Mouse (Mus musculus): Measurements from ENCODE around the gene F10. TPM values are rescaled to one million over a fixed set of nuclear protein-coding genes. Genes with fewer than 3 reads are reported as not detected.

The F10 gene
- 1 to 10 TPM in 1 of 4 experiments, under 1 TPM in 3; 0.35 to 5.7 (median 0.47) TPM for total RNA-seq (2022)

- DNase-seq (ENCODE audit: low spot score), result no peak
These were observed at the start of gene F10 for GRCm38 (mm10) chr8:13037015-13037414. Gene F10, plus strand, starts transcription at chr8:13037308.

- DNase-seq (ENCODE audit: low spot score), result no peak
These were observed 49.5 kb upstream of the F10 start for GRCm38 (mm10) chr8:12987571-12987970.

GRCm38 (mm10) chr8:12988722-12989430, 48.2 kb upstream of the F10 start:
- DNase-seq (ENCODE audit: low spot score), result no peak

- DNase-seq (ENCODE audit: low spot score), result no peak
These were observed 45.7 kb upstream of the F10 start for GRCm38 (mm10) chr8:12991411-12991810.

- no peak for DNase-seq (ENCODE audit: low spot score)
These were observed 42.6 kb upstream of the F10 start for GRCm38 (mm10) chr8:12994468-12994867.

GRCm38 (mm10) chr8:12995481-12995880, 41.6 kb upstream of the F10 start:
- DNase-seq (ENCODE audit: low spot score), result no peak

GRCm38 (mm10) chr8:12996831-12997275, 40.3 kb upstream of the F10 start:
- no peak for DNase-seq (ENCODE audit: low spot score)

- no peak for DNase-seq (ENCODE audit: low spot score)
These were observed 38.8 kb upstream of the F10 start for GRCm38 (mm10) chr8:12998331-12998730.

GRCm38 (mm10) chr8:12999793-13000192, 37.3 kb upstream of the F10 start:
- DNase-seq (ENCODE audit: low spot score), result no peak

GRCm38 (mm10) chr8:13007458-13007857, 29.6 kb upstream of the F10 start:
- DNase-seq (ENCODE audit: low spot score), result no peak

- no peak for DNase-seq (ENCODE audit: low spot score)
These were observed 26.8 kb upstream of the F10 start for GRCm38 (mm10) chr8:13010313-13010712.

- DNase-seq (ENCODE audit: low spot score), result no peak
These were observed 17.5 kb upstream of the F10 start for GRCm38 (mm10) chr8:13019560-13019959.

- no peak for DNase-seq (ENCODE audit: low spot score)
These were observed 15.3 kb upstream of the F10 start for GRCm38 (mm10) chr8:13021830-13022229.

- DNase-seq (ENCODE audit: low spot score), result no peak
These were observed 11.5 kb upstream of the F10 start, which contains the start of gene F7 for GRCm38 (mm10) chr8:13025487-13026224. Gene F7, plus strand, starts transcription at chr8:13026034.

- DNase-seq (ENCODE audit: low spot score), result no peak
These were observed 9.5 kb upstream of the F10 start for GRCm38 (mm10) chr8:13027615-13028014.

- no peak for DNase-seq (ENCODE audit: low spot score)
These were observed 8.6 kb upstream of the F10 start for GRCm38 (mm10) chr8:13028482-13028881.

GRCm38 (mm10) chr8:13036346-13036812, 729 bp upstream of the F10 start:
- DNase-seq (ENCODE audit: low spot score), result no peak

- no peak for DNase-seq (ENCODE audit: low spot score)
These were observed 461 bp downstream of the F10 start for GRCm38 (mm10) chr8:13037569-13037968.

GRCm38 (mm10) chr8:13039054-13039453, 1.9 kb downstream of the F10 start:
- no peak for DNase-seq (ENCODE audit: low spot score)

- no peak for DNase-seq (ENCODE audit: low spot score)
These were observed 4.4 kb downstream of the F10 start for GRCm38 (mm10) chr8:13041459-13041858.

GRCm38 (mm10) chr8:13047652-13048051, 10.5 kb downstream of the F10 start:
- no peak for DNase-seq (ENCODE audit: low spot score)

- no peak for DNase-seq (ENCODE audit: low spot score)
These were observed 13.4 kb downstream of the F10 start for GRCm38 (mm10) chr8:13050550-13050949.

GRCm38 (mm10) chr8:13057351-13057750, 20.2 kb downstream of the F10 start:
- no peak for DNase-seq (ENCODE audit: low spot score)

Measured in heart, adult 8-10 months (tissue).